9 mouse cellular contexts compared by ENCODE assay signal in the genomic region with DNA sequence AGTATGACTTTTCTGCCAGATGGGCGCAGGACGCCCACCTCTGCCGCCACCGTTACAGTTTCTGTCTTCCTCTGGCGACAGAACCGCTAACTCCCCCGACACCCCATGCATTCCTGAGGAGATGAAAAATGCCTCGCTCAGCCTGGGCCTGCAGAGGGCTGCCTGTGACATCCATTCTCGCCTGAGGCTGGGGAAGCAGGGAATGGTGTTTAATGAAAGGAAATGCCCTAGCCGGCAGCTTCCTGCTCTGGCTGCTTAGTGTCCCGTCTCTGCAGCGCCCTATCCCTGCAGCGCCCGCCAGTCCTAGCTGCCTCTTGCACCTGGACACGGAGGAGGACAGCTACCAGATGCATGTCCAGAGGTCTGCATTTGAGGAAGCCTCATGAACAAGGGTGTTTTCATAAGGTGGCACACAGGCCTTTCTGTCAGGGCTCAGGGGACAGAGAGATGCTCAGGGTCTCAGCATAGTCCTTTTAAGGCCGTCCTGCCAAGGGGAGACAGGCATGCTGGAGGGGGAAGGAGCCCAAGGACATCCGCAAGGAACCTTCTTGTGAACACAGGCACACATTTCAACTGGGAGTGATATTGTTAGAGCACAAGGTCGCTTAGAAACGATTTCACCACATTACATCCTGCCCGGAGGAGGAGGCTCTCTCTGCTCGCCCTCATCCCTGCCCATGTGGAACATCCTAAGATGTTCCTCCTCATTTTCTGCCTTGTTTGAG. TPM values are rescaled to one million over a fixed set of nuclear protein-coding genes. Genes with fewer than 3 reads are reported as not detected.
DNase-seq lines count a peak whose midpoint lies in the region; ATAC-seq lines count a peak whose summit lies in the region.
"Had no signal": no experiment of that assay in that cellular context is flagged by ENCODE, and none has a peak within 500 bp of the region (broad histone marks: within the 10 kb centered on the region; RNA-seq: fewer than 3 reads in every experiment).

No protein-coding gene starts in this region.

- no peaks in the 10 kb centered on the region for H3K36me3 ChIP-seq in heart, embryonic 11.5 days (ENCODE audit: control insufficient read depth, insufficient read depth, low read length)
- no peaks in the 10 kb centered on the region for H3K36me3 ChIP-seq in hindbrain, embryonic 10.5 days
- no peaks in the 10 kb centered on the region for H3K36me3 ChIP-seq in limb, embryonic 11.5 days (ENCODE audit: control insufficient read depth, insufficient read depth, low read length)
- no peaks in the 10 kb centered on the region for H3K36me3 ChIP-seq in stomach, embryonic 15.5 days

- ATAC-seq in heart, embryonic 11.5 days (replicated peaks; ENCODE audit: insufficient number of reproducible peaks, low FRiP score, low TSS enrichment): 0 out of 2 replicates have a peak, but pooled peaks have one; percentile 6
- ATAC-seq in limb, embryonic 11.5 days (ENCODE audit: insufficient number of reproducible peaks, low FRiP score, low TSS enrichment, low read depth): peak; percentile 50
- ATAC-seq in stomach, embryonic 15.5 days (ENCODE audit: insufficient read depth, low FRiP score, low read depth): no peak

- peak overlapping the region; percentile 48 for H3K9ac ChIP-seq in heart, embryonic 11.5 days (ENCODE audit: low read depth, low read length)
- H3K9ac ChIP-seq in limb, embryonic 11.5 days (ENCODE audit: low read length): peak overlapping the region; percentile 45; the same call in 1 of the 2 replicates
- no peak overlapping the region for H3K9ac ChIP-seq in stomach, embryonic 15.5 days

- no peaks in the 10 kb centered on the region for H3K9me3 ChIP-seq in heart, embryonic 11.5 days (replicated peaks; ENCODE audit: control insufficient read depth, low read length)
- H3K9me3 ChIP-seq in hindbrain, embryonic 10.5 days: no peaks in the 10 kb centered on the region
- no peaks in the 10 kb centered on the region for H3K9me3 ChIP-seq in limb, embryonic 11.5 days (ENCODE audit: control insufficient read depth, low read length)
- no peaks in the 10 kb centered on the region for H3K9me3 ChIP-seq in stomach, embryonic 15.5 days

- peaks cover 23% of the 10 kb centered on the region for H3K4me1 ChIP-seq in heart, embryonic 11.5 days (ENCODE audit: control insufficient read depth, insufficient read depth, low read length)
- no peaks in the 10 kb centered on the region for H3K4me1 ChIP-seq in brown adipose tissue, adult 24 weeks (ENCODE audit: control insufficient read depth, insufficient read depth, insufficient read length, low read length)
- peaks cover 56% of the 10 kb centered on the region for H3K4me1 ChIP-seq in hindbrain, embryonic 10.5 days (replicated peaks)
- peaks cover 27% of the 10 kb centered on the region for H3K4me1 ChIP-seq in limb, embryonic 11.5 days (ENCODE audit: control insufficient read depth, insufficient read depth, low read length)
- H3K4me1 ChIP-seq in stomach, embryonic 15.5 days: peaks cover 15% of the 10 kb centered on the region; the same call in 1 of the 2 replicates

- H3K4me2 ChIP-seq in heart, embryonic 11.5 days: peak overlapping the region; percentile 73
- peak overlapping the region; percentile 72 for H3K4me2 ChIP-seq in limb, embryonic 11.5 days (ENCODE audit: low read depth, severe bottlenecking)
- peak overlapping the region; percentile 47 for H3K4me2 ChIP-seq in stomach, embryonic 15.5 days

- H3K27me3 ChIP-seq in heart, embryonic 11.5 days (ENCODE audit: control insufficient read depth, insufficient read depth, low read length): peaks cover 9% of the 10 kb centered on the region; the same call in 1 of the 2 replicates
- H3K27me3 ChIP-seq in hindbrain, embryonic 10.5 days (ENCODE audit: insufficient read depth, poor library complexity, severe bottlenecking): peaks cover 46% of the 10 kb centered on the region
- no peaks in the 10 kb centered on the region for H3K27me3 ChIP-seq in limb, embryonic 11.5 days (ENCODE audit: control insufficient read depth, insufficient read depth, low read length)
- peaks cover 19% of the 10 kb centered on the region; the same call in 1 of the 2 replicates for H3K27me3 ChIP-seq in stomach, embryonic 15.5 days (replicated peaks)

- no peak for DNase-seq in heart, adult 9 months (ENCODE audit: low spot score in 2 of 2)
- peak; percentile 64 for DNase-seq in hindbrain, embryonic 10.5 days (ENCODE audit: low spot score)
- peak; percentile 76 for DNase-seq in limb, embryonic 11.5 days (ENCODE audit: low spot score)
- DNase-seq in cerebellum, adult 9-10 months: no peak
- DNase-seq in adrenal gland, adult (ENCODE audit: inconsistent age in 2 of 2, low spot score in 1 of 2): no peak

- H3K4me3 ChIP-seq in heart, embryonic 11.5 days (ENCODE audit: low read depth, low read length): peak overlapping the region; percentile 26
- 0 out of 2 replicates have a peak overlapping the region, but pooled peaks have one; percentile 2 for H3K4me3 ChIP-seq in brown adipose tissue, adult 24 weeks (ENCODE audit: insufficient read depth, low read depth, low read length)
- peak overlapping the region; percentile 52 for H3K4me3 ChIP-seq in hindbrain, embryonic 10.5 days
- peak overlapping the region; percentile 20 for H3K4me3 ChIP-seq in limb, embryonic 11.5 days (ENCODE audit: low read depth, low read length)
- peak overlapping the region; percentile 17 for H3K4me3 ChIP-seq in stomach, embryonic 15.5 days (replicated peaks)
- H3K4me3 ChIP-seq: erythroblast, embryonic 14.5 days had no signal

- 12% methylated on average over 21 of the region's 21 CpGs for WGBS in heart, embryonic 11.5 days (ENCODE audit: insufficient replicate concordance)
- 12% methylated on average over 21 of the region's 21 CpGs for WGBS in hindbrain, embryonic 10.5 days
- 9% methylated on average over 21 of the region's 21 CpGs for WGBS in limb, embryonic 11.5 days
- whole genome bisulfite sequencing in stomach, embryonic 15.5 days: 10% methylated on average over 21 of the region's 21 CpGs

- no peak overlapping the region for H3K27ac ChIP-seq in heart, embryonic 11.5 days (ENCODE audit: low read depth, low read length)
- no peak overlapping the region for H3K27ac ChIP-seq in brown adipose tissue, adult 24 weeks (replicated peaks; ENCODE audit: low read depth, low read length)
- peak overlapping the region; percentile 88 for H3K27ac ChIP-seq in hindbrain, embryonic 10.5 days
- peak overlapping the region; percentile 42; the same call in 1 of the 2 replicates for H3K27ac ChIP-seq in limb, embryonic 11.5 days (replicated peaks; ENCODE audit: low read depth, low read length)
- no peak overlapping the region for H3K27ac ChIP-seq in stomach, embryonic 15.5 days

RNA-seq across cellular contexts. Expression of gene Sox8, which starts 13.7 kb away (rescaled TPM):
- polyA plus RNA-seq in heart, embryonic 11.5 days (2014; fragmentation: Nextera tagmentation; extraction: Ambion mirVana): 2.0 and 2.9 TPM in 2 replicates
- polyA plus RNA-seq in brown adipose tissue, adult 24 weeks (2012; ENCODE audit: insufficient read depth, insufficient read length, missing spikeins): 0.79 TPM in 1 of 2 replicates, not detected in the other
- polyA plus RNA-seq in hindbrain, embryonic 10.5 days (2016; fragmentation: Nextera tagmentation; extraction: Ambion mirVana): 9.1 and 10.7 TPM in 2 replicates
- 7.1 and 8.8 TPM in 2 replicates for polyA plus RNA-seq in limb, embryonic 11.5 days (2014; fragmentation: Nextera tagmentation; extraction: Ambion mirVana)
- polyA plus RNA-seq in stomach, embryonic 15.5 days (2015; fragmentation: Nextera tagmentation; extraction: Ambion mirVana): 5.8 and 6.0 TPM in 2 replicates
- polyA plus RNA-seq: erythroblast, embryonic 14.5 days had no signal

RNA-seq across cellular contexts. Expression of gene Lmf1, which starts 22.1 kb away (rescaled TPM):
- polyA plus RNA-seq in heart, embryonic 11.5 days (2014; fragmentation: Nextera tagmentation; extraction: Ambion mirVana): 32.8 and 34.9 TPM in 2 replicates
- 24.0 and 41.1 TPM in 2 replicates for polyA plus RNA-seq in brown adipose tissue, adult 24 weeks (2012; ENCODE audit: insufficient read depth, insufficient read length, missing spikeins)
- polyA plus RNA-seq in hindbrain, embryonic 10.5 days (2016; fragmentation: Nextera tagmentation; extraction: Ambion mirVana): 27.3 and 29.4 TPM in 2 replicates
- 22.5 and 23.8 TPM in 2 replicates for polyA plus RNA-seq in limb, embryonic 11.5 days (2014; fragmentation: Nextera tagmentation; extraction: Ambion mirVana)
- 27.4 and 29.8 TPM in 2 replicates for polyA plus RNA-seq in stomach, embryonic 15.5 days (2015; fragmentation: Nextera tagmentation; extraction: Ambion mirVana)

RNA-seq across cellular contexts. Expression of gene Sstr5, which starts 59.7 kb away (rescaled TPM):
- 0.84 and 1.0 TPM in 2 replicates for polyA plus RNA-seq in heart, embryonic 11.5 days (2014; fragmentation: Nextera tagmentation; extraction: Ambion mirVana)
- polyA plus RNA-seq in brown adipose tissue, adult 24 weeks (2012; ENCODE audit: insufficient read depth, insufficient read length, missing spikeins): not detected in 2 replicates
- polyA plus RNA-seq in hindbrain, embryonic 10.5 days (2016; fragmentation: Nextera tagmentation; extraction: Ambion mirVana): 0.06 and 0.27 TPM in 2 replicates
- 0.17 TPM in 1 of 2 replicates, not detected in the other for polyA plus RNA-seq in limb, embryonic 11.5 days (2014; fragmentation: Nextera tagmentation; extraction: Ambion mirVana)
- 0.32 and 0.37 TPM in 2 replicates for polyA plus RNA-seq in stomach, embryonic 15.5 days (2015; fragmentation: Nextera tagmentation; extraction: Ambion mirVana)
- polyA plus RNA-seq: erythroblast, embryonic 14.5 days had no signal

Comparison
In these comparisons a context has a peak if more than half of its experiments do, and no peak if none do; other contexts are left out.
1. H3K27ac ChIP-seq: peak in hindbrain, embryonic 10.5 days (single experiment) and limb, embryonic 11.5 days (single experiment); none in heart, embryonic 11.5 days (single experiment), brown adipose tissue, adult 24 weeks (single experiment) and stomach, embryonic 15.5 days (single experiment).
2. H3K4me3 ChIP-seq: peak in every context shown above with its lines; median percentile 52 in hindbrain, embryonic 10.5 days; 26 in heart, embryonic 11.5 days; 20 in limb, embryonic 11.5 days; 17 in stomach, embryonic 15.5 days; 2 in brown adipose tissue, adult 24 weeks.
3. DNase-seq: peak in hindbrain, embryonic 10.5 days (single experiment) and limb, embryonic 11.5 days (single experiment); none in heart, adult 9 months (0 of 2), cerebellum, adult 9-10 months (single experiment) and adrenal gland, adult (0 of 2).
4. Peak in every context shown above with its lines, with median percentiles within 50 percentile points of each other: H3K4me2 ChIP-seq.